Mouse (Mus musculus) liver, embryonic 14.5 days (tissue): ENCODE data around the gene Zfp706. TPM values are rescaled to one million over a fixed set of nuclear protein-coding genes. Genes with fewer than 3 reads are reported as not detected.

ENCODE experiments used
- ATAC-seq: fragments of 200-750 bp; cut with Nextera tagmentation; 2 replicates; pipeline ENCODE4 v1.8.0; 2017; ENCODE audit warnings: moderate number of reproducible peaks, mild to moderate bottlenecking, moderate library complexity; ENCODE audit not compliant: insufficient read depth
- DNase-seq, 3 experiments: peaks; one replicate each; pipeline ENCODE4 v3.0.0-alpha.2; 2012 to 2013; ENCODE audit warnings: low read depth in 3 of 3, low spot score in 3 of 3
- H3K27ac ChIP-seq: fragments of 300-500 bp; sonication (generic); 2 replicates; pipeline ENCODE4 v1.5.1; 2014; ENCODE audit warnings: moderate library complexity, mild to moderate bottlenecking, control low read depth, inconsistent platforms
- H3K27me3 ChIP-seq: fragments of 300-500 bp; sonication (generic); 2 replicates; pipeline ENCODE4 v1.6.1; 2014; ENCODE audit warnings: mild to moderate bottlenecking, low read length, moderate library complexity; ENCODE audit not compliant: control insufficient read depth, insufficient read depth
- H3K36me3 ChIP-seq: fragments of 300-500 bp; sonication (generic); replicated peaks from 2 replicates; pipeline ENCODE4 v1.6.1; 2014; ENCODE audit warnings: low read depth; ENCODE audit not compliant: control insufficient read depth, insufficient read depth
- H3K4me1 ChIP-seq, 2 experiments: fragments of 200-500 bp in 1 of 2; fragments of 300-500 bp in 1 of 2; sonication (generic) in 1 of 2; replicated peaks; 2 replicates each; pipeline ENCODE4 v1.6.1; 2012 to 2014; ENCODE audit warnings: antibody characterized with exemption in 1 of 2, inconsistent platforms in 1 of 2, low read length in 1 of 2; ENCODE audit not compliant: control insufficient read depth in 2 of 2, insufficient read depth in 2 of 2
- H3K4me2 ChIP-seq: fragments of 300-500 bp; sonication (generic); 2 replicates; pipeline ENCODE4 v1.6.1; 2014; ENCODE audit warnings: low read depth, mild to moderate bottlenecking, control low read depth, moderate library complexity
- H3K4me3 ChIP-seq, 2 experiments: fragments of 200-500 bp in 1 of 2; fragments of 300-500 bp in 1 of 2; sonication (generic) in 1 of 2; 2 replicates each; pipeline ENCODE4 v1.5.1; 2012 to 2014; ENCODE audit warnings: low read depth in 2 of 2, low read length in 2 of 2, mild to moderate bottlenecking in 2 of 2, control low read depth in 1 of 2, inconsistent platforms in 1 of 2, moderate library complexity in 1 of 2; ENCODE audit not compliant: insufficient read depth in 1 of 2
- H3K9ac ChIP-seq: fragments of 300-500 bp; sonication (generic); replicated peaks from 2 replicates; pipeline ENCODE4 v1.6.1; 2014; ENCODE audit warnings: mild to moderate bottlenecking, control low read depth, moderate library complexity
- H3K9me3 ChIP-seq: fragments of 300-500 bp; sonication (generic); 2 replicates; pipeline ENCODE4 v1.6.1; 2016; ENCODE audit warnings: low read length, mixed read lengths; ENCODE audit not compliant: control insufficient read depth
- CTCF ChIP-seq: IDR thresholded peaks from 2 replicates; pipeline ENCODE4 v1.5.1; 2016; ENCODE audit warnings: antibody characterized with exemption, low read depth, control low read depth
- EP300 ChIP-seq: IDR thresholded peaks from 2 replicates; pipeline ENCODE4 v1.6.1; 2016; ENCODE audit warnings: antibody characterized with exemption, low read depth
- WGBS: fragments of 180-500 bp; shearing (Covaris S2); extraction: QIAGEN DNeasy Blood & Tissue Kit; methylation state at CpG from one replicate; pipeline ENCODE4 v1.1.7; 2014; ENCODE audit not compliant: insufficient replicate concordance; 5-methylcytosine and 5-hydroxymethylcytosine counted together
- polyA plus RNA-seq, 2 experiments: library from polyadenylated mRNA; depleted of rRNA in 1 of 2; stranded (reverse) in 1 of 2; unstranded in 1 of 2; fragments of >200 nt; fragmentation: Nextera tagmentation in 1 of 2; extraction: Ambion mirVana in 1 of 2; gene quantifications; 2 replicates each; pipeline versions ENCODE4 v1.2.1 to v1.2.3; 2012 to 2014

The Zfp706 gene
- polyA plus RNA-seq, 2 experiments = 22.8 to 146 TPM

DNA sequence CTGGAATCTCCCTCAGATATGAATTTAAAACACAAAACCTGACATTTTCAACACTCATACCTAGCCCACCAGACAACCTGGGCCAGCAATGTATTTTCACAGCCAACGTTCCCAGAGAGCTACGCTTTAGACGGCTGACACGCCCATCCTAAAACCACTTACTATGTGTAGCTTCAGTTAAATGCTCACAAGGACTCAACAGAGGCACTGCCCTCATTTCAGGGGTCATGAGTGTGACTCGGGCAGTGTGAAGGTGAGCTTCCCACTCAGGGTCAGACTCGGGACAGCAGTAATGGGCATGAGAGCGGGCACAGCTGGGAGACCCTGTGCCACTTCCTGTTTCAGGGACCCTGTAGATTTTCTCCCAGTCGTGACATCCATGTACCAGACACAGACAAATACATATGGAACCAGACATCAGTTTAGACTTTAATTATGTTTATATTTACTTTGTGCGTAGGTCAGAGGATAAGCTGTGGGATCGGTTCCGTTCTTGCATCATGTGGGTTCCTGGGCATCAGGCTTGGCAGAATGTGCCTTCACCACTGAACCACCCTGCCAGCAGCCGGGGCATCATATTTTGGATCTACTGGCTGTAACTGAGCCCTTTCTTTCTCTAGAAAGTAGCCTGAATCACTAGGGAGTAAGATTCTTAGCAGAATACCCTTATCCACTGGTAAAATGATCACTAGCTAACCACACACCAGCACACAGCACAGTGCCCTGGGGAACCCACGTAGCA lies 19.4 kb downstream of the Zfp706 start:
- ATAC-seq (no peak), DNase-seq (no peak)

DNA sequence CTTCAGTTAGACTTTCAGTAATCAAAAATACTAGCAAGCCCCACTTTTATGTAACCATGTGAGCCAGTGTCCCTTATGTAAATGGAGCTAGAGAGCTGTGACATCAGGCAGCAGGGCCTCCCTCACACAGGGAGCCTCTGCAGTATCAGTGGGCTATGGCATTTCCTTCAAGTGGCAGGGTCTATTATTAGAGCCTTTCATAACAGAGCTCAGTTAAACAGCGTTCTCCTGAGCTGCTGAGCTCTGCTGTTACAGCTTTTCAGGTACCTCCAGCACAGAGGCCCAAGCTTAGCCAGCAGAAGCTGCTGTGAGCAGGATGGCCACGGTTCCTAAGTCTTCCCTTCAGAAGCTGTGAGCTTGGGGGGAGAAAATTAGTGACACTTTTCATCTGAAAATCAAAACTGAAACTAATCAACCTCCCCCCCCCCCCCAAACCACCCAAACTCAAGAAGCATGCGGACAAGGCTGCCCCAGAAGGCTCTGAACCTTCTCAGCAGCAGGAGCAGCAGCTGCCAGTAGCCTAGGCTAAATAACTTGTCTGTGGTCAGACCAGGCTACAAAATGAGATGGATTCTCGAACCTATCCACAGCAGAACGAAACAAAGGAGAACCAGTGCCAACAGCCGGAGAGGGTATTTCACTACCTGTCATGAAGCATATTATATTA lies 20.2 kb downstream of the Zfp706 start:
- no peak overlapping the region for H3K4me2 ChIP-seq
- no peak overlapping the region for H3K4me3 ChIP-seq
- H3K4me1 ChIP-seq = peaks cover 0 to 2% of the 10 kb centered on the region in 2 experiments; a peak in 1 of 4 replicates
- no peak for TF ChIP-seq EP300
- no peak for TF ChIP-seq CTCF
- ATAC-seq = no peak
- H3K9ac ChIP-seq = no peak overlapping the region
- no peaks in the 10 kb centered on the region for H3K9me3 ChIP-seq
- WGBS = 32% methylated on average over 6 of the region's 6 CpGs
- no peak overlapping the region for H3K27ac ChIP-seq
- no peaks in the 10 kb centered on the region for H3K27me3 ChIP-seq
- H3K36me3 ChIP-seq = no peaks in the 10 kb centered on the region
- no peak for DNase-seq

More for the DNA sequence above, 19.4 kb downstream of the Zfp706 start:
- H3K27ac ChIP-seq = no peak overlapping the region
- WGBS = 55% methylated on average over 13 of the region's 13 CpGs
- no peaks in the 10 kb centered on the region for H3K27me3 ChIP-seq
- TF ChIP-seq CTCF = no peak
- TF ChIP-seq EP300 = no peak
- peaks cover 0 to 2% of the 10 kb centered on the region in 2 experiments; a peak in 1 of 4 replicates for H3K4me1 ChIP-seq
- no peak overlapping the region for H3K4me2 ChIP-seq
- no peaks in the 10 kb centered on the region for H3K36me3 ChIP-seq
- no peak overlapping the region for H3K9ac ChIP-seq
- H3K9me3 ChIP-seq = no peaks in the 10 kb centered on the region
- no peak overlapping the region for H3K4me3 ChIP-seq

DNA sequence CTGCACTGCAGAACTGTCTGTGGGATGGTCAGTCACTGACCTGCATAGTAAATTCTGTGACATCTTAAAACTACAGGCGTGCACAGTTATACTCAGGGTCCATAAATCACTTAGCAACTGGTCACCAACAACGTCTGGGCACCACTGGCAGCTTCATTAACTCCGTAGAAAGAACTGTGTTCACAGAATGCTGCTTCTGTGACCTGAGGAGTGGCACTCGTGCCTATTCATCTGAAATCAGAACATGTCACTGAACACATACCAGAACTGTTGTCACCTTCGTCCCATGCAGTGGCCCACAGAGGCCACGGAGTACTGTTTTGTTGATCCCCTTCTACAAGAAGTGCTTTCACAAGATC lies 22.0 kb downstream of the Zfp706 start:
- ATAC-seq (no peak), DNase-seq (no peak)
- H3K9ac ChIP-seq = no peak overlapping the region
- H3K4me3 ChIP-seq = no peak overlapping the region
- no peaks in the 10 kb centered on the region for H3K27me3 ChIP-seq
- no peaks in the 10 kb centered on the region for H3K9me3 ChIP-seq
- 65% methylated on average over 6 of the region's 6 CpGs for WGBS
- no peaks in the 10 kb centered on the region for H3K36me3 ChIP-seq
- no peaks in the 10 kb centered on the region; a peak in 1 of 4 replicates for H3K4me1 ChIP-seq
- no peak for TF ChIP-seq CTCF
- no peak overlapping the region for H3K4me2 ChIP-seq
- no peak overlapping the region for H3K27ac ChIP-seq

- Histone ChIP-seq H3K36me3 (no peaks in the 10 kb centered on the region), H3K4me1 (peaks cover 2 to 5% of the 10 kb centered on the region in 2 experiments; a peak in 3 of 4 replicates), H3K4me3 (no peak overlapping the region), H3K4me2 (no peak overlapping the region), H3K27me3 (no peaks in the 10 kb centered on the region), H3K27ac (no peak overlapping the region), H3K9ac (no peak overlapping the region), H3K9me3 (no peaks in the 10 kb centered on the region)
- TF ChIP-seq EP300 (no peak), CTCF (no peak)
- ATAC-seq (no peak), DNase-seq (no peak)
- 53% methylated on average over 1 of the region's 1 CpGs for WGBS
Measured at GRCm38 (mm10) chr15:36984921-36985566, 22.5 kb downstream of the Zfp706 start.

GRCm38 (mm10) chr15:36983455-36983854 lies 24.1 kb downstream of the Zfp706 start:
- Histone ChIP-seq H3K27ac (no peak overlapping the region), H3K36me3 (no peaks in the 10 kb centered on the region), H3K9ac (no peak overlapping the region), H3K4me3 (no peak overlapping the region), H3K27me3 (no peaks in the 10 kb centered on the region), H3K4me2 (no peak overlapping the region), H3K4me1 (peaks cover 4 to 11% of the 10 kb centered on the region in 2 experiments; a peak in 3 of 4 replicates), H3K9me3 (no peaks in the 10 kb centered on the region)
- DNase-seq (no peak), ATAC-seq (no peak)
- TF ChIP-seq EP300 = no peak
- no peak for TF ChIP-seq CTCF
- WGBS = 55% methylated on average over 3 of the region's 3 CpGs
